Mouse (Mus musculus) CH12.LX (cell line): ENCODE data around the gene Ccr1l1. TPM values are rescaled to one million over a fixed set of nuclear protein-coding genes. Genes with fewer than 3 reads are reported as not detected.

Experiments
- DNase-seq: peaks from one replicate; pipeline ENCODE4 v3.0.0-alpha.2; 2013; ENCODE audit errors: extremely low read depth
- H3K27ac ChIP-seq: 2 replicates; pipeline ENCODE4 v1.5.1; 2012; ENCODE audit warnings: low read depth, mild to moderate bottlenecking, control low read depth, moderate library complexity; ENCODE audit not compliant: insufficient read depth
- H3K27me3 ChIP-seq: replicated peaks from 2 replicates; pipeline ENCODE3; 2012; ENCODE audit warnings: inconsistent platforms
- H3K36me3 ChIP-seq, 2 experiments: replicated peaks in 1 of 2; 2 replicates each; pipeline versions ENCODE3 to v1.6.1; 2012; ENCODE audit warnings: inconsistent platforms in 1 of 2, low read length in 1 of 2, mild to moderate bottlenecking in 1 of 2, mixed read lengths in 1 of 2, moderate library complexity in 1 of 2; ENCODE audit not compliant: control insufficient read depth in 1 of 2, insufficient read depth in 1 of 2
- H3K4me1 ChIP-seq, 2 experiments: 2 replicates each; pipeline ENCODE4 v1.6.1; 2012; ENCODE audit warnings: inconsistent platforms in 1 of 2, moderate library complexity in 1 of 2; ENCODE audit not compliant: insufficient read depth in 2 of 2, control insufficient read depth in 1 of 2
- H3K4me2 ChIP-seq: 2 replicates; pipeline ENCODE4 v1.6.1; 2012; ENCODE audit warnings: low read depth, mild to moderate bottlenecking, control low read depth; ENCODE audit not compliant: poor library complexity, insufficient read depth, severe bottlenecking
- H3K4me3 ChIP-seq, 3 experiments: fragments of 150-350 bp in 1 of 3; sonication (generic) in 1 of 3; replicated peaks in 1 of 3; 2 replicates each; pipeline versions ENCODE3 to v1.5.1; 2011 to 2012; ENCODE audit warnings: low read depth in 2 of 3, low read length in 2 of 3, mild to moderate bottlenecking in 2 of 3, moderate library complexity in 2 of 3, control low read depth in 1 of 3, improper control_type of control experiment in 1 of 3, inconsistent platforms in 1 of 3, mixed read lengths in 1 of 3; ENCODE audit not compliant: poor library complexity in 1 of 3
- H3K79me2 ChIP-seq: replicated peaks from 2 replicates; pipeline ENCODE4 v1.6.1; 2012; ENCODE audit warnings: mild to moderate bottlenecking, moderate library complexity; ENCODE audit not compliant: control insufficient read depth, poor library complexity, insufficient read depth, severe bottlenecking; ENCODE audit errors: extremely low read depth
- H3K9ac ChIP-seq: 2 replicates; pipeline ENCODE4 v1.6.1; 2012; ENCODE audit warnings: low read depth, mild to moderate bottlenecking, control low read depth, moderate library complexity; ENCODE audit not compliant: insufficient read depth
- H3K9me3 ChIP-seq: replicated peaks from 2 replicates; pipeline ENCODE3; 2012; ENCODE audit warnings: low read length, inconsistent platforms, mixed read lengths
- BHLHE40 ChIP-seq: IDR thresholded peaks from 2 replicates; pipeline ENCODE4 v1.6.1; 2011; ENCODE audit warnings: mild to moderate bottlenecking, low read depth, low read length, improper control_type of control experiment
- CHD1 ChIP-seq: IDR thresholded peaks from 2 replicates; pipeline ENCODE4 v1.6.1; 2012; ENCODE audit warnings: low read depth, low read length, improper control_type of control experiment, inconsistent platforms
- CHD2 ChIP-seq: IDR thresholded peaks from 2 replicates; pipeline ENCODE4 v1.6.1; 2011; ENCODE audit warnings: low read length, improper control_type of control experiment
- ELF1 ChIP-seq: IDR thresholded peaks from 2 replicates; pipeline ENCODE4 v1.6.1; 2014; ENCODE audit warnings: low read depth, mild to moderate bottlenecking, inconsistent platforms, low read length, improper control_type of control experiment
- EP300 ChIP-seq: IDR thresholded peaks from 2 replicates; pipeline ENCODE4 v1.6.1; 2011; ENCODE audit warnings: low read length, improper control_type of control experiment
- ETS1 ChIP-seq: conservative IDR thresholded peaks from 2 replicates; pipeline ENCODE4 v1.6.1; 2012; ENCODE audit warnings: low read depth, mild to moderate bottlenecking, inconsistent platforms, low read length, improper control_type of control experiment, moderate library complexity
- IRF4 ChIP-seq: IDR thresholded peaks from 2 replicates; pipeline ENCODE4 v1.6.1; 2014; ENCODE audit warnings: low read depth, mild to moderate bottlenecking, inconsistent platforms, low read length, improper control_type of control experiment
- JUN ChIP-seq: IDR thresholded peaks from 2 replicates; pipeline ENCODE4 v1.6.1; 2011; ENCODE audit warnings: low read depth, mild to moderate bottlenecking, low read length, improper control_type of control experiment, moderate library complexity; ENCODE audit not compliant: insufficient read depth
- JUND ChIP-seq: conservative IDR thresholded peaks from 2 replicates; pipeline ENCODE4 v1.6.1; 2011; ENCODE audit warnings: low read depth, low read length, improper control_type of control experiment
- MAFK ChIP-seq: IDR thresholded peaks from 2 replicates; pipeline ENCODE4 v1.6.1; 2011; ENCODE audit warnings: low read length, improper control_type of control experiment; ENCODE audit not compliant: insufficient replicate concordance
- MAZ ChIP-seq: IDR thresholded peaks from 2 replicates; pipeline ENCODE4 v1.6.1; 2012; ENCODE audit warnings: low read depth, mild to moderate bottlenecking, inconsistent platforms, low read length, improper control_type of control experiment, moderate library complexity
- MEF2A ChIP-seq: IDR thresholded peaks from 2 replicates; pipeline ENCODE4 v1.6.1; 2014; ENCODE audit warnings: low read depth, mild to moderate bottlenecking, inconsistent platforms, low read length, improper control_type of control experiment, borderline replicate concordance
- NRF1 ChIP-seq: IDR thresholded peaks from 2 replicates; pipeline ENCODE4 v1.6.1; 2014; ENCODE audit warnings: low read depth, mild to moderate bottlenecking, inconsistent platforms, low read length, improper control_type of control experiment, moderate library complexity
- PAX5 ChIP-seq: IDR thresholded peaks from 2 replicates; pipeline ENCODE4 v1.6.1; 2012; ENCODE audit warnings: low read length, inconsistent platforms, mixed read lengths
- POLR2A ChIP-seq: IDR thresholded peaks from 2 replicates; pipeline ENCODE4 v1.6.1; 2011; ENCODE audit warnings: low read depth, mild to moderate bottlenecking, improper control_type of control experiment, low read length
- RCOR1 ChIP-seq: conservative IDR thresholded peaks from 2 replicates; pipeline ENCODE4 v1.6.1; 2012; ENCODE audit warnings: low read depth, mild to moderate bottlenecking, inconsistent platforms, low read length, improper control_type of control experiment
- SIN3A ChIP-seq: IDR thresholded peaks from 2 replicates; pipeline ENCODE4 v1.6.1; 2012; ENCODE audit warnings: low read length, improper control_type of control experiment, inconsistent platforms
- TBP ChIP-seq: conservative IDR thresholded peaks from 2 replicates; pipeline ENCODE4 v1.6.1; 2011; ENCODE audit warnings: low read depth, low read length, improper control_type of control experiment
- TCF12 ChIP-seq: IDR thresholded peaks from 2 replicates; pipeline ENCODE4 v1.6.1; 2014; ENCODE audit warnings: low read depth, mild to moderate bottlenecking, inconsistent platforms, low read length, improper control_type of control experiment
- UBTF ChIP-seq: IDR thresholded peaks from 2 replicates; pipeline ENCODE4 v1.6.1; 2012; ENCODE audit warnings: low read depth, mild to moderate bottlenecking, inconsistent platforms, low read length, improper control_type of control experiment, moderate library complexity
- USF1 ChIP-seq: IDR thresholded peaks from 2 replicates; pipeline ENCODE4 v1.6.1; 2014; ENCODE audit warnings: low read depth, mild to moderate bottlenecking, inconsistent platforms, low read length, improper control_type of control experiment
- USF2 ChIP-seq: conservative IDR thresholded peaks from 2 replicates; pipeline ENCODE4 v1.6.1; 2011; ENCODE audit warnings: low read depth, low read length, improper control_type of control experiment
- ZC3H11A ChIP-seq: IDR thresholded peaks from 2 replicates; pipeline ENCODE4 v1.6.1; 2012; ENCODE audit warnings: low read depth, mild to moderate bottlenecking, inconsistent platforms, low read length, improper control_type of control experiment
- ZKSCAN1 ChIP-seq: IDR thresholded peaks from 2 replicates; pipeline ENCODE4 v1.6.1; 2012; ENCODE audit warnings: low read depth, inconsistent platforms, low read length, improper control_type of control experiment, borderline replicate concordance
- dilution Hi-C: fragments of 300-500 bp; cut with MboI; formaldehyde crosslinking; loops from 2 replicates; pipeline ENCODE4 v1.14.3; 2020; ENCODE audit warnings: low sequenced_read_pairs; ENCODE audit not compliant: extremely low pct_unique_long_range_greater_than_20kb, extremely low pct_ligation_motif_present
- in situ Hi-C: fragments of 300-500 bp; cut with MboI; formaldehyde crosslinking; loops from 3 replicates; pipeline ENCODE4 v1.14.3; 2019; ENCODE audit warnings: low sequenced_read_pairs, low pct_ligation_motif_present, low pct_unique_long_range_greater_than_20kb, mixed read lengths
- polyA plus RNA-seq: library from polyadenylated mRNA; unstranded; fragments of >175 nt; gene quantifications from 2 replicates; pipeline ENCODE4 v1.2.1, GENCODE M21; 2012; ENCODE audit warnings: low read depth; ENCODE audit not compliant: insufficient read length
- total RNA-seq, 2 experiments: library from RNA; depleted of rRNA; stranded (reverse); fragments of 300-350 nt in 1 of 2; fragments of >200 nt in 1 of 2; gene quantifications; 2 replicates each; pipeline ENCODE4 v1.2.3; 2012 to 2014

Gene Ccr1l1
- total and polyA plus RNA-seq, 3 experiments = 0.08 TPM; not detected in 2

GRCm38 (mm10) chr9:123941316-123941715 is 36.9 kb downstream of the Ccr1l1 start:
- in situ Hi-C loops (no loop called here), dilution Hi-C loops (no loop called here)
- H3K4me1 ChIP-seq = peaks cover 24 to 57% of the 10 kb centered on the region in 2 experiments
- DNase-seq = peak; percentile 80
- H3K27me3 ChIP-seq = no peaks in the 10 kb centered on the region
- peak overlapping the region; percentile 48 for H3K27ac ChIP-seq
- H3K4me3 ChIP-seq = no peak overlapping the region
- no peaks in the 10 kb centered on the region for H3K79me2 ChIP-seq
- H3K4me2 ChIP-seq = peak overlapping the region; percentile 32; the same call in 1 of the 2 replicates
- 0 out of 2 replicates have a peak, but pooled peaks have one; percentile 62 for TF ChIP-seq TCF12
- peak; percentile 59 for TF ChIP-seq JUND
- no peak for TF ChIP-seq MAZ
- TF ChIP-seq TBP = 0 out of 2 replicates have a peak, but pooled peaks have one; percentile 39
- TF ChIP-seq ETS1 = peak; percentile 88
- TF ChIP-seq NRF1 = no peak
- TF ChIP-seq IRF4 = peak; percentile 79
- peak; percentile 89; the same call in 1 of the 2 replicates for TF ChIP-seq MEF2A
- TF ChIP-seq MAFK = 0 out of 2 replicates have a peak, but pooled peaks have one; percentile 18
- TF ChIP-seq BHLHE40 = peak; percentile 42; the same call in 1 of the 2 replicates
- TF ChIP-seq CHD1 = no peak
- 0 out of 2 replicates have a peak, but pooled peaks have one; percentile 26 for TF ChIP-seq JUN
- TF ChIP-seq RCOR1 = peak; percentile 73
- peak; percentile 92 for TF ChIP-seq EP300
- TF ChIP-seq UBTF = no peak
- peak; percentile 47; the same call in 1 of the 2 replicates for TF ChIP-seq CHD2
- TF ChIP-seq ZKSCAN1 = no peak
- TF ChIP-seq, all 38 proteins: peak for 12
- Histone ChIP-seq H3K36me3 (no peaks in the 10 kb centered on the region), H3K9me3 (no peaks in the 10 kb centered on the region), H3K9ac (0 out of 2 replicates have a peak overlapping the region, but pooled peaks have one; percentile 40)

GRCm38 (mm10) chr9:123940628-123941027 is 37.6 kb downstream of the Ccr1l1 start:
- no peaks in the 10 kb centered on the region for H3K79me2 ChIP-seq
- H3K4me3 ChIP-seq = no peak overlapping the region
- no peaks in the 10 kb centered on the region for H3K9me3 ChIP-seq
- H3K27me3 ChIP-seq = no peaks in the 10 kb centered on the region
- no peak overlapping the region for H3K4me2 ChIP-seq
- dilution Hi-C loops = no loop called here
- no peak for TF ChIP-seq CHD2
- no peak for TF ChIP-seq TBP
- TF ChIP-seq IRF4 = no peak
- TF ChIP-seq PAX5 = no peak
- no peak for TF ChIP-seq JUN
- no peak for TF ChIP-seq POLR2A
- no peak for TF ChIP-seq USF1
- TF ChIP-seq SIN3A = no peak
- no peak for TF ChIP-seq MAFK
- TF ChIP-seq ZC3H11A = no peak
- TF ChIP-seq USF2 = no peak
- TF ChIP-seq ELF1 = no peak
- no peak for TF ChIP-seq JUND
- TF ChIP-seq ETS1 = no peak
- no peak for TF ChIP-seq EP300
- H3K4me1 ChIP-seq = peaks cover 28 to 64% of the 10 kb centered on the region in 2 experiments
- H3K27ac ChIP-seq = peak overlapping the region; percentile 59; the same call in 1 of the 2 replicates
- H3K9ac ChIP-seq = no peak overlapping the region
- no peaks in the 10 kb centered on the region for H3K36me3 ChIP-seq
- no peak for DNase-seq
- in situ Hi-C loops = no loop called here
